Mouse (Mus musculus) testis, adult 2 months (tissue): ENCODE measurements at regions not wholly inside any gene's neighbourhood (a gene's known extent, or its start where the extent isn't known, plus 50 kb on each side); places are given as distances from the start of the nearest gene placed in this dataset.

Experiments
- CTCF ChIP-seq: fragments of 200-500 bp; IDR thresholded peaks from 2 replicates; pipeline ENCODE4 v1.5.1; 2012; ENCODE audit warnings: low read depth, mild to moderate bottlenecking, inconsistent platforms, low read length, moderate library complexity; ENCODE audit not compliant: control insufficient read depth, insufficient read depth, insufficient replicate concordance
- POLR2A ChIP-seq: fragments of 200-500 bp; IDR thresholded peaks from 2 replicates; pipeline ENCODE4 v1.6.1; 2012; ENCODE audit warnings: low read depth, mild to moderate bottlenecking, inconsistent platforms, low read length, moderate library complexity; ENCODE audit not compliant: control insufficient read depth

GRCm38 (mm10) chr2:74039580-74039979, 128.5 kb upstream of the Atp5g3 start:
- TF ChIP-seq CTCF (no peak), POLR2A (no peak)
